Mouse (Mus musculus) limb, embryonic 15.5 days (tissue): ENCODE measurements around the gene 4930590J08Rik. TPM values are rescaled to one million over a fixed set of nuclear protein-coding genes. Genes with fewer than 3 reads are reported as not detected.

Experiments
- polyA plus RNA-seq: library from polyadenylated mRNA; unstranded; fragments of >200 nt; fragmentation: Nextera tagmentation; extraction: Ambion mirVana; gene quantifications from 2 replicates; pipeline ENCODE4 v1.2.1, GENCODE M21; 2015

4930590J08Rik gene
- polyA plus RNA-seq, 1 experiment from 2014 or later = 0.41 TPM

Other genes with a start within 250 kb of the 4930590J08Rik start
- gene Slc6a6, start 218.8 kb upstream of the 4930590J08Rik start, polyA plus RNA-seq = 44.5 and 46.8 TPM in 2 replicates
- gene Grip2, start 75.6 kb upstream of the 4930590J08Rik start, polyA plus RNA-seq = 1.7 and 4.0 TPM in 2 replicates
- 31.0 and 31.7 TPM in 2 replicates for gene Ccdc174, start 24.8 kb upstream of the 4930590J08Rik start, polyA plus RNA-seq
- gene Fgd5, start 76.1 kb downstream of the 4930590J08Rik start, polyA plus RNA-seq = 10.2 and 10.3 TPM in 2 replicates
- 15.7 and 19.6 TPM in 2 replicates for gene Nr2c2, start 188.6 kb downstream of the 4930590J08Rik start, polyA plus RNA-seq